Mouse (Mus musculus) heart, postnatal 36 days (tissue): ENCODE results near the gene Dgki. TPM values are rescaled to one million over a fixed set of nuclear protein-coding genes. Genes with fewer than 3 reads are reported as not detected.
A peak's percentile ranks its signal among the peaks of the same experiment; 100 is the strongest.

ENCODE experiments used
- DNase-seq, 2 experiments: peaks; one replicate each; pipeline ENCODE4 v3.0.0; 2021 to 2022
- intact Hi-C: fragments of 180-260 bp; cut with DNase I; formaldehyde crosslinking; loops from one replicate; pipeline ENCODE4 v1.15.1; 2025
- total RNA-seq, 2 experiments: library from RNA; stranded (reverse); gene quantifications; 2 replicates each; pipeline ENCODE4 v1.2.3; 2021

Dgki gene
- total RNA-seq, 2 experiments from 2014 or later: 0.30 to 0.36 TPM

DNA sequence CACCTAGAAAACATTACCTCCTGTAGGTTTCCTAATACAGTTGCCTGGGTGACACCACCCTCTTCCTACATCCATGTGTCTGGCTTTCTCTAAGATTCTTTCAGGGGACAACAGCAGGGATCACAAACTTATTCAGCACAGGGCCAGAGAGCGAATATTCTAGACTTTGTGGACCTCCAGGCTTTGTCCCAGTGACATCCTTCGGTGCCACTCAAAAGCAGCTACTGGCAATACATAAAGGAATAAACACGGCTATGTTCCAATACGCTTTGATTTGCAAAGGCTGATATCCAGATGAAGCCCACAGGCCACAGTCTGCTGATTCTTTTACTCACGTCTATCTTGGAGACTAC, 57.2 kb downstream of the Dgki start:
- intact Hi-C loops: no loop called here
- DNase-seq: no peak

DNA sequence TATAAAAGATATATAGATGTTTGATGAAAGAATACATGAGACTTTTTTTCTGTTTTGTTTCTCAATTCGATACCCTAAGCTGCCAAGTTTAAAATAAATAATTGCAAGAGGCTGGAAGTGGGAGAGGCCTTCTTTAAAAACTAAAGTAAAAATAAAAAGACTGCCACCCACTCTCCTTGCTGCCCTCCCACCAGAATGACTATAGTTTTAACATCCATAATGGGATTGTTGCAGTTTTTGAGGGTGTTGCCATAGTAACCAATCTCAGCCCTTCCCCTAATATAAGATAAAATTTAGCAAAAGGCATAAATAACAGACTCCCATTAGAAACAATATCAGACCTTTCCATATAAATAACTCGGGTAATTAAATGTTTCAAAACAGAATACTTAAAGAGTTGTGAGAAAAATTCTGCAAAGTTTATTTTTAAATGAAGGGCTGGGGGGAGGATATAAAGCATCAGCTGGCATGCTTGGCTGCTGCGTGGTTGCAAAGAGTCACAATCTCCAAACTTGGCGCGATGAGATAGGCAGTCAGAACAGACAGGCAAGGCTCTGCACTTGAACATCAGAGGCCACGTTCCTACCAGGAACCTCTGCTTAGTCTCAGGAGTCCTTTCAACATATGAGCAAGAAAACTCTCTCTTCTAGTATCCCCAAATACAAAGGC, 57.8 kb downstream of the Dgki start:
- no peak for DNase-seq
- intact Hi-C loops: no loop called here

DNA sequence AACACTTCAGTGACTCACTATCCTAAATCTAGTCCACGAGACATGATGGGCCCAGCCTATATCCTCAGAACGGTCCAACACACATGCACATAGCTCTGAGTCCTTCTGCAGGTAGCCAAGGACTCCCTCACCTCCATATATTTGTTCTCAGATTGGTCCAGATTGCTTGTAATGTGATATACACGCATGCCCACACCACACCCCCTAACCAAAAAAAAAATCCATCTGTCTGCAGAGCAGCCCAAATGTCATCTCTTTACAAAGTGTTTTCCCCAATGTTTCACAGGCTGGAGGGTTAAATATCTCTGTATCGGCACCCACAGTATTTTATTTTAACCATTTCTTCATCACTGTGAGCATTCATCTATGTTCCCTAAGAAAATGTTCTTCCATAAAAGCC, 58.5 kb downstream of the Dgki start:
- intact Hi-C loops: no loop called here
- no peak for DNase-seq

DNA sequence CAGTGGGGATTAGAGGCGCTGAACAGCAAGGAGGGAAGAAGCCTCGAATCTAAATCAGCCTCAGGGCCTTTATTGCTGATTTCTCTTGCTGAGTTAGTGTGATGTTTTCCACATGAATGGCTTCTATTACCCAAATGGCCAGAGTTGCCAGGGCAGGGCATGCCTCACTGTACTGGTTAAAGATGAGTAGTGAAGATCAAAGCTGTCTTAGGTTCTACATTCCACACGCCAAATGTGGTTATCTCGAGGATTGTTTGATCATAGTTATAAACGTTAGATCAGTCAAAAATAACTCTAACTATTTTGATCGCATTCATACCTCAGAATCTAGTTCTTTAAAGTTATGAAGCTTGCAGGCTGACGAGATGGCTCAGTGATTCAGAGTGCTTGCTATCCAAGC, 59.8 kb downstream of the Dgki start:
- intact Hi-C loops: no loop called here
- no peak for DNase-seq

DNA sequence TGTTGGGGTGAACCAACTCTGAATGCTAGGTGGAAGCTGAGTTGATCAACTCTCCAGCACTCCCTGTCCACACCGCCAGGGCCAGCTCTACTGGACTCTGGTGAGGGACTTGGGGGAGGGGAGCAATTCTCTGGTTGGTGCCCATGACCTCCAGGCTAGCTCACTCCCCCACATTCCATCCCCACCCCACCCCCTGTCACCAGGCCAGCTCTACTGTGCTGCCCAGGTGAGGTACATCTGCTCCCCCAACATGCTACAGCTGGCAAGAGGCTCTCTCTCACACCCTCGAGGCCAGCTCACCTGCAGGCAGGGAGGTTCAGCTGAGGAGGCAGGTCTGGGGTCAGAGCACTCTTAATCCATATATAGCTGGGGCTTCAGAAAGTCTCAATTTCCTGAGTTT, 63.1 kb downstream of the Dgki start:
- DNase-seq: no peak
- intact Hi-C loops: no loop called here

DNA sequence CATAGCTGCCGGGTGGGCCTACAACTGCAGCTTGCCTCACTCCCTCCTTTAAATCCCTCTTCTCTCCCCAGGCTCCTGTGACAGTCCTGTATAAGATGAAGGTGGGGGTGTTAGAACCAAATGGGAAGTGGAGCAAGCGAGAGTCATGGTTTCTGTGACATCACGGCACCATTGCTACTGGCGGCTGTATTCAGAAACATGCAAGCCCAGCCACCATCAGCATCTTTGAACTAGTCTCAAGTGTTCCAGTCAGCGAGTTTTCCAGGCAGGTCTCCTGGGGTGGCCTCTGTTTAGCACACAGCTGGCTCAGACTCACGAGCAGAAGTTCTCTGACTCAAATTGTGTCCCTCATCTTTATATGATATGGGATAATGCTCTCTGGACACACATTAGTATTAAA, 68.8 kb downstream of the Dgki start:
- no peak for DNase-seq
- intact Hi-C loops: no loop called here

DNA sequence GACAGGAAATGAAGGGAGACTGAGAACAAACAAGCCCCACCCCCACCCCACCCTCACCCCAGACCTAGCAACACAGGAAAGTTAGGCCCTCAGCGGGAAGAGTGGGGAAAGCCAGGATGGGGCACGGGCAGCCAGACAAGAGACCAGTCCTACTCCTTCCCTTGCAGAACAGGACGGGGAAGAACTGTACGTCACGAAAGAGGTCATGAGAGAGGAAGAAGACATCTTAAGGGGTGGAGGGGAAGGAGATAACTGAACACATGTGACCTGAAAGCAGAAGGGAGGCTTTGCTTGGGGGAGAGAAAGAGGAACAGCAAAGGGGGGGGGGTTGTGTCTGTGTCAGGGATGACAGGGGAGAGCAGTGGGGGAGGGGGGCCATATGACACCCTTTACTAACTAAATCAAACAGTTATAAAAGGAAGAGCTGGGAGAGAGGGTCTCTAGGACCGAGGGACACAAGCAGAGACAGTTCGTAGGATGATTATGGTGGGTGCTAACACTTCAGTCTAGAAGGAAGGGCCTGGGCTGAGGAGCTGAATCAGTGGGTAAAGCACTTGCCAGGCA, 77.0 kb downstream of the Dgki start:
- DNase-seq: no peak
- intact Hi-C loops: no loop called here

DNA sequence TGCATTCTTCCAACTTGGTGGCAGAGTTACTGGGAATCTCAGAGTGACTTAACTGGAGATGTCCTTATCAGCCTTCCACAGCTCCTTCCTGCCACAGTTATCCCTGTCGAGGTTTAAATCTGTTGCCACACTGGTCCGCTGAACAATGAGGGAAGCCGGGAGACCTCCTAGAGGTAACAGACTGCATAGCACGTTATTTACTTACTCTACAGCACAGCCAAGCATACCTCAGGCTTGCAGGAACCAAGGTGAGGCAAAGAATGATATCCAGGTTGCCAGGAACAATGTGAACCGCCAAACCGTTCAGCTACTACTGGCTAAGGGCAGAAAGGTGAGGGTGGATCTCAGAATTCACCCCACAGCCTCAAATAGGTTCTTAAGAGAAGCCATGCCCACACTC, 78.0 kb downstream of the Dgki start:
- intact Hi-C loops: no loop called here
- DNase-seq: no peak

DNA sequence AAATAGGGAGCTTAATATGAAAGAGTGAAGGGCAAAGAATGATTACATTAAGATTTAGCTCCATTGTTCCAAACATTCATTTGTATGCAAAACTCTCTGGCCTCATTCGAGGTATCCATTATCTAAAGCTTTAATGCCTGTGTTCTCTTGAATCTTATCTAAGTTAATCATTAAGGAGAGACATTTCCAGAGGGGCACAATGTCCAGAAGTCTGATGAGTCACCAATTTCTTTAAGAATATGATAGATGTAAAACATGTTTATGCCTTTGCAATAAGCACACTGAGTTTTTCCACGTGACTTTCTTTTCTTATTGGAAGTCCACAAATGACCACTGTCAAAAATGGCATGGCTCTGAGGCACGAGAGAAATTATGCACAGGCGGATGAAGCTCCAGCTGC, 80.9 kb downstream of the Dgki start:
- no peak for DNase-seq
- intact Hi-C loops: no loop called here

DNA sequence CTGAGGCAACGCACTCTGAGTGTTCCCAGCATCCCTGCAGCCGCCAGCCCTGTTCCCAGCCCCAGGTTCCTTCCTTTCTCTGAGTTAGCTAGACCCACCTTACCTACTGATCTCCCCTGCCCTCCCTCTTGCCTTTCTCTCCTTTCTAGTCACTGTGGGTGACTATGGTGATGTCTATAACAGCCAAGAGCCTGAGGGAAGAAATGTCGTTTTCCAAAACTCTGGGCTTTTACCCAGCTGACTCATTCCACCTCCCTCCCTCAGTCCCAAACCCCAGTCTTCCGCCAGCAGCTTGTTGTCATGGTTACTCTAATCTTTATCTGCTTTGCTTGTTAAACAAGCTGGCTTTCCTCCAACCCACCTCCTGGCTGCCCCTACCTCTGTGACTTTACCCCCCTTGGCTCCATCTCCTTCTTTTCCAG, 83.6 kb downstream of the Dgki start:
- intact Hi-C loops: no loop called here
- DNase-seq: peak in 1 of 2 experiments; percentile 14

DNA sequence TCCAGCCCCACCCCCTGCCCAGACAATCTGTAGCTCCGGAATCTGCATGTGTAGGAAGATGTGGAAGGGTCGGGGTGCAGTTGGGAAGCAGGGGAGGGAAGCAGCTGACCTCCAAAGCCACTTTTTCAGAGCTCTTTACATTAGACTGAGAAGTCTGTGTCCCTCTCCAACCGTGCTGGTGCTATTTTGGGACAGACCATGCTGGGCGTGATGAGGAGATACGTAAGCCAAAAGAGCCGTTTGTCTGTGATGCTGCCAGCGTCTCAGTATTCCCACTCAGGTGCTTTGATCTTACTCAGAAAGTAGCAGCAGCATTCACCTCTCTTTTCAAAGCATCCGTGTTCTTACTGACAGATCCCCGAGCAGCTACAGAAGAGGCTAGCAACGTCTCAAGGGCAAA, 84.3 kb downstream of the Dgki start:
- no peak for DNase-seq
- intact Hi-C loops: no loop called here

DNA sequence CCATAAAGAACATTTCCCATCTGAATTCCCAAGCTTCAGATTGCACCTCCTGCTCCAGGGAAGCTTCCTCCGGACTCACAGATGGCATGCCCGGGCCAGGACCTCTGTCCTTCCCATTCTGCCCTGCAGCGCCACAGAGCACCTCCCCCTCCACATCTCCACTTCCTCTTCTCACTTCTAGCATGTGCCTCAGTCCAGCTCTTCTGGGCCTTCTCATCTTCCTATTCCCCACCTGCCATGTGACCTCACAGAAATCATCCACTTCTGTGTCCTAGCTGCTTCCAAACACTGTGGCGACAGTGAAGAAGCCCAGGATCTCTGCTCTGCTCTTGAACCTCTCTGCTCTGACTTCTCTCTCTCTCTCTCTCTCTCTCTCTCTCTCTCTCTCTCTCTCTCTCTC, 87.1 kb downstream of the Dgki start:
- intact Hi-C loops: no loop called here
- no peak for DNase-seq

DNA sequence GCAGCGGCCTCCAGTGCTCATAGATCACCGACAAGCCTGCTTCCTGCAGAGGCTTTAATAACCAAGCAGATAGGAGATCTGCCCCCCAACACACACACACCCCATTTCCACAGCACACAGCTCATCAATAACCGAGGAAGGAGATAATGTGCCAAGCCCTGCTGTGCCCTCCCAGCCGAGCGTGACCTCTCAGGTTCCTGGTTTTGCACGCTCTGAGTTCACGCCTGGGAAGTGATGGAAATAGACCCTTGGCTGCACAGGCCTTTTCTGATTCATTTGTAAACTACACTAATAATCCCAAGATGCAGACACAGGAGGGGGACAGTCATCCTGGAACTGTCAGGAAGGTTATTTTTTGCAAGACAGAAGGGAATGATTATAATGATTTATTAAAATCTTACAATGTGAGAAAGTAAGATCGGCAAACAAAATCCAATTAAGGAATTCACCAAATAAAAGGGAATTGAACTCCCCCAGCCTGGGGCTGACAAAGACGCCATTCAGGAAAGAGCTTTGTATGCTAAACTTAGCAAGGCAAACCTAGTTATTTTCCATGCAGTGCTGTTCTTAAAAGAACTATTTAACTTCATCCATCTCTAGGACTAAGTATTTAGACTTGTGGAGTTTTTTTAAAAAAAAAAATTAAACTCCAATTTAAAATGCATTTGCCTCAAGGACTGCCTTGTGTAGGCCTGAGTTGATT, 88.3 kb downstream of the Dgki start:
- intact Hi-C loops: no loop called here

DNA sequence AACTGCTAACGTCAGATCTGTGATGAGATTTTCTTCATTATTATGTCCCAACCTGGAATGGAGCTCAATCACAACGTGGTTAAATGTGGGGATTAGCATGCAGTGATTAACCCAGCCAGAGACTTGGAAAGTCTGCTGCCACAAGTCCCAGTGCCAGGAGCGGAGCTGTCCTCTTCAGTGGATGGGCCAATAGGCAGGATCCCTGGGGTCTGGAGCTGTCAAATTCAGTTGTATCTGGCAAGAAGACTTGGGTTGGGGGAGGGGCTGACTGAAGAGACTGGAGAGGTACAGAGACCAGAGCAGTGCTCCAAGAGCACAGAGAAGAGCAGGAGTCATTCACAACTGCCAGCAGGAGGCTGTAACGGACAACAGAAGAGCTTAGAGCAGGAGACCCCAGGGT, 97.1 kb downstream of the Dgki start:
- no peak for DNase-seq
- intact Hi-C loops: loop anchor here (5.0 to 10.0 kb wide), 2 partner anchors 106 to 242 kb away; partner anchors contain the start of gene Creb3l2

More for the DNA sequence above, 88.3 kb downstream of the Dgki start:
- DNase-seq: no peak

DNA sequence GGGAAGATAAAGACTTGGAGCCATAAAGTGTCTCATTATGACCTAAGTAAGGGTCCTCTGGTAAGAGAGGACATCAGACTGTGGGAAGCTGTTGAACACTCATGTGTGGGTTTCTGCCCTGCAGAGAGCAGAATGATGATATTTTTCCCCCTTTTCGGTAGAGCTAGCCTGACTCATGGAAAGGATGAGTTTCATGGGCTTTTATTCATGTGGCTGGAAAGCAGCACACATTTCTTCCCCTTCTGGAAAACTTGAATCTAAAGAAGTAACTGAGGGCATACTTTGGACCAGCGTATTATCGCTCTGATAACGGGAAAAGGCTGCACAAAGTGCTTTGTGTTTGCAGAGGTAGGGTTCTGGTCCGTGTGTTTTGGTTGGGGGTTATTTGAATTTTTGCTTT, 99.1 kb downstream of the Dgki start:
- intact Hi-C loops: loop anchor here (5.0 to 10.0 kb wide), 2 partner anchors 104 to 244 kb away; partner anchors contain the start of gene Creb3l2

DNA sequence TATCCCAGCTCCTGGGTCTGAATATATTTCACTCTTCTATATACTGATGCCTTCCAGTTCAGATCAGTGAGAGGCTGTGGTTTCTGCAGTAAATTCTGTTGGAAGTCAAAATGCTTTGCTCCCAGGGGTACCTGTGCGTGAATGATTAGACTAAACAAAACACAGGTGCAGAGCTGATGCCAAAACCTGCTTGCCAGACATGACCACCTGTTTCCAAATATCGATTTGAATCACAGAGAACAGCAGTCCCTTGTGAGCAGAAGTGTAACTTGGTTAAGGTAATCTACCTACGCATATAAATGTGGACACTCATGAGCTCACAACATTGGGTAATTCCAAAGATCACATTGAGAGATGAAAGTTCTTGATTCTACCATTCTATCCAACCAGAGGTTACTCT, 100.5 kb downstream of the Dgki start:
- intact Hi-C loops: no loop called here
- DNase-seq: no peak

More for the DNA sequence above, 99.1 kb downstream of the Dgki start:
- DNase-seq: no peak

DNA sequence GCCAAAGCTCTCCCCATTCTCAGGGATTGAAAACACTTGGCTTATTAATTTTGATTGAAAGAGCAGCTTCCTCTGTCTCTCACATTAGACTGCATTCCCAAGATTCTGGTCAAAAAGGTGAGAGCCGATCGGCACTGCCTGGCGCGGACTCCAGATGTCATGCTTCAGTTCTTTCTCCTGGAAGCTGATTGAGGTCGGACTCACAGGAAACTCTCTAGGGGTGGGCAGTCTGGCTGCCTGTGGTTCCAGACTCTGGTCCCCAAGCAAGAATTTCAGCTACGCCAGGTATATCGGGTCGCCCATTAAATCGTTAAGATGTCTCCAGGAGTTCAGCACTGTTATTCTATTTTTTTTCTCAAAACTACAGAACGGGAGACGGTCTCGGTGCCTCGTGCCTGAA, 102.2 kb downstream of the Dgki start:
- intact Hi-C loops: no loop called here
- no peak for DNase-seq

DNA sequence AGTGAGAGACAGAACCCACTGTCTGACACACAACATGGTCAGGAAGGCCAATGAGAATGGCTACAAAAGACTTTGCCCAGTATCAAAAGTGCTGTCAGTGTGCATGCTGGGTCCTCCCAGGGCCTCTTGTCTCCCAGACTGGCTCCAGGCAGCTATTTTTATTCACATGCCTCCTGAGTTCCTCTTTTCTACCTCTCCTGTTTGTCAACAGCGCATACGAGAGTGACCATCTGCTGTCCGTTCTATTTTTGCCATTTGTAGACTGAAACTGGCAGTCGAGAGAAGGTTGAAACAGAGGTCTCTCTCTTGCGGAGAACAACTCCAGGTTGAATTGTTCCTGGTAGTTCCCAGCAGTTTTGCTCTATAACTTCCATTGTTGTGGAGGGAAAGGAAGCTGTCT, 103.1 kb downstream of the Dgki start:
- intact Hi-C loops: no loop called here

DNA sequence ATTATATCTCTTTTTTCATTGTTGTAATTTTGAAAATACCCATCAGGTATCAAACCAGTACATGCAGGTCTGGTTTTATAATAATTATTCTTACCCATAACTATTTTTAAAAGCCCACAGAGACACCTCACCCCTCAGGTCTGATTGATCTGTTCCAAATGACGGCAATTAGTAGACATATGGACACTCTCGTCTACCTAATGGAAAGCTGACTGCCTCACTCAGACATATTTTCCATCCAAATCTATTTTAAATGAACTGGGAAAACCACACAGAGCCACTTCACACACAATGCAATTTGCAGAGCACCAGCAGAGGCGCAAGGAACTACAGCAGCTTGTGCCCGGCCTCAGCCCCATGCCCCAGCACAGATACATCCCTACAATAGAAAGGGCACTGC, 104.2 kb downstream of the Dgki start:
- DNase-seq: no peak
- intact Hi-C loops: no loop called here

More for the DNA sequence above, 103.1 kb downstream of the Dgki start:
- DNase-seq: no peak

DNA sequence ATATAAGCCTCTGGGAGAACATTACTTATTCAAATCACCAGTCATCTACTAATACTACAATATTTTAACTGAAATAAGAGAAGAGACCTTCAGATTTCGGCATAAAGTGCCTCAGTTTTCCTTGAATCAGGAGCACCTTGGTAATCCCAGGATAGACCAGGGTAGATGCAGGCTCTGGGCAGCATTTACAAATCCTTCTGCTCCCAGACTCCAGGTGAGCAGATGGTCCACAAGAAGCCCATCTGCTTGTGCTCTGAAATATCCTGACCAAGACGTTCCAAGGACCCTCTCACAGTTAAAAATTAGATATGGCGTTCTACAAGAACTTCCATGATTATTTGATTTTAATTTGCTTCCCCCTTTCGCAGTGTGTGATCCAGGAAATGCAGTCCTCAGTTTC, 118.0 kb downstream of the Dgki start:
- intact Hi-C loops: no loop called here
- DNase-seq: no peak

DNA sequence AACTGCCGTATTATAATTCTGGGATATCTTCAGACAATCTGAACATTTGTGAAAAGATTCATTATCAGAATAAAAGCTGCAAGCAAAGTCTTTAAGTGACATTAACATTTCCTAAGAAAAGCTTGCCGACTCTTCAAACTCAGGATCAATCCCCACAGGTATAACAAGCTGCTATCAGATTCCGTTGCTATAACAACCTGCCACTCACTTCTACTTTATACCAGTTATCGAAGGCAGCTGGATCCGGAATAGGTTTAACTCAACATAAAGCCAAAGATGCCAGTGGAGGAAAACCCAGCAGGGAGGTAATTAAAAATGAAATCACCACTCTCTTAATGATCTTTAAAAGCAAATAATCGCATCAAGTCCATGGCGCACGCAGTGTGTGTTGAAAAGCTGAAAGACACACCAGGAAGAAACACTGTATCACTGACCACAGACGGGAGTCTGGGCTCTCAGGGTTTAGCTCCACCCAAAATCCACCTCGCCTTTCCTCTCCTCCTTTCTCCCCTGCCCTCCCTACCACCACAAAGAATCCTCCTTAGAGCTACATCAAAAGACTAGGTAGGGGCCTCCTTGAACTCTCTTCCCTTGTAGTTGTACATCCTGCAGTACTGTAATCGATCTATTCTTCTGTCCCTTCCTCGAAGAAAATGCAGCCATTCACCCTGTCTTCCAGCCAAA, 128.7 kb downstream of the Dgki start:
- no peak for DNase-seq
- intact Hi-C loops: no loop called here

DNA sequence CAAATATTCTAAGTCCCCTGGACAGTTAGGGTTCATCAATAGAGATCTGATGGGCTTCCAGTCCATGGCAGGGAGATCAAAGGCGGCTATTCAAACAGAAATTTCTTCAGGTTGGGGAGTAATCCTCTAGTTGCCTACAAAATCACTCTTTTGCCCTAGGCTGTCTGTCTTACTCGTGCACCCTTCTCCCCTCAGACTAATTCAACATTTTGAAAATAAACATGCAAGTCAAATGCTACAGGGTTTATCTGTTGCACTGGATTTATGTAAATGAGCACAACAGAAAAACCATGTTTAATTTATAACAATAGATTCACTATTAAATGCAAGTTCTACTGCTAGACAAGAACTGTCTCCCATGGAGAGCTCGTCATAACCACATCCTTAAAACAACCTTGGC, 141.1 kb downstream of the Dgki start:
- DNase-seq: no peak
- intact Hi-C loops: no loop called here
